18 mouse cellular contexts compared by ENCODE assay signal in genomic region chr13:51968103-51968502, GRCm38 (mm10).
DNase-seq lines count a peak whose midpoint lies in the region; ATAC-seq and TF ChIP-seq lines count a peak whose summit lies in the region.
"Had no signal": no experiment of that assay in that cellular context is flagged by ENCODE, and none has a peak within 500 bp of the region (broad histone marks: within the 10 kb centered on the region; RNA-seq: fewer than 3 reads in every experiment).

No protein-coding gene starts in this region.

- peaks cover 41% of the 10 kb centered on the region for H3K4me1 ChIP-seq in intestine, embryonic 15.5 days (replicated peaks)
- peaks cover 33% of the 10 kb centered on the region for H3K4me1 ChIP-seq in intestine, embryonic 16.5 days (ENCODE audit: control insufficient read depth, insufficient read depth, low read length)
- H3K4me1 ChIP-seq in embryonic fibroblast, embryonic 13.5 days (ENCODE audit: control insufficient read depth, insufficient read depth, low read length) = peaks cover 44% of the 10 kb centered on the region
- H3K4me1 ChIP-seq in stomach, embryonic 15.5 days = peaks cover 40% of the 10 kb centered on the region
- H3K4me1 ChIP-seq in neural tube, embryonic 15.5 days = 0 out of 2 replicates have a peak, but pooled peaks cover 5% of the 10 kb centered on the region
- no peaks in the 10 kb centered on the region for H3K4me1 ChIP-seq in hindbrain, embryonic 14.5 days (replicated peaks; ENCODE audit: control insufficient read depth, insufficient read depth, low read length)

- TF ChIP-seq CTCF in embryonic fibroblast, embryonic 13.5 days (IDR thresholded peaks at IDR 0.05; ENCODE audit: borderline replicate concordance, insufficient read depth, low read length) = no peak

- H3K4me3 ChIP-seq in intestine, embryonic 15.5 days (replicated peaks) = no peak overlapping the region
- no peak overlapping the region for H3K4me3 ChIP-seq in intestine, embryonic 16.5 days (ENCODE audit: low read length)
- H3K4me3 ChIP-seq in embryonic fibroblast, embryonic 13.5 days (ENCODE audit: insufficient read depth, low read length) = no peak overlapping the region
- H3K4me3 ChIP-seq in stomach, embryonic 15.5 days (replicated peaks) = no peak overlapping the region
- H3K4me3 ChIP-seq in neural tube, embryonic 15.5 days (replicated peaks) = no peak overlapping the region
- no peak overlapping the region for H3K4me3 ChIP-seq in hindbrain, embryonic 14.5 days (replicated peaks; ENCODE audit: low read length)
- H3K4me3 ChIP-seq: embryonic facial prominence, embryonic 13.5 days; forebrain, embryonic 13.5 days; hindbrain, embryonic 13.5 days had no signal

- 57% methylated on average over 6 of the region's 6 CpGs for WGBS in intestine, embryonic 15.5 days
- WGBS in intestine, embryonic 16.5 days = 59% methylated on average over 6 of the region's 6 CpGs
- 65% methylated on average over 6 of the region's 6 CpGs for WGBS in stomach, embryonic 15.5 days
- 89% methylated on average over 6 of the region's 6 CpGs for WGBS in neural tube, embryonic 15.5 days
- WGBS in hindbrain, embryonic 14.5 days = 89% methylated on average over 6 of the region's 6 CpGs

- no peak for ATAC-seq in intestine, embryonic 15.5 days
- no peak for ATAC-seq in intestine, embryonic 16.5 days
- ATAC-seq in stomach, embryonic 15.5 days (ENCODE audit: insufficient read depth, low FRiP score, low read depth) = no peak
- ATAC-seq in neural tube, embryonic 15.5 days (ENCODE audit: low FRiP score) = no peak
- no peak for ATAC-seq in hindbrain, embryonic 14.5 days (ENCODE audit: low FRiP score)
- ATAC-seq: forebrain, embryonic 13.5 days; forebrain, postnatal 0 days had no signal

- peak; percentile 52 for DNase-seq in lung, postnatal 25 days (ENCODE audit: low spot score)
- no peak for DNase-seq in lung, adult 18-20 months
- no peak for DNase-seq in hindbrain, embryonic 14.5 days (ENCODE audit: low spot score)
- DNase-seq: cerebellum, adult 18-20 months; cerebellum, adult 9-11 months; cerebellum, postnatal 36 days; forebrain, postnatal 0 days; gastrocnemius, postnatal 25 days; heart, adult 11 months had no signal

- H3K9me3 ChIP-seq in intestine, embryonic 15.5 days = no peaks in the 10 kb centered on the region
- H3K9me3 ChIP-seq in intestine, embryonic 16.5 days (ENCODE audit: control insufficient read depth, low read length) = no peaks in the 10 kb centered on the region
- no peaks in the 10 kb centered on the region for H3K9me3 ChIP-seq in stomach, embryonic 15.5 days
- H3K9me3 ChIP-seq in neural tube, embryonic 15.5 days (replicated peaks) = no peaks in the 10 kb centered on the region
- H3K9me3 ChIP-seq in hindbrain, embryonic 14.5 days (ENCODE audit: control insufficient read depth, low read length) = no peaks in the 10 kb centered on the region
- H3K9me3 ChIP-seq: embryonic facial prominence, embryonic 13.5 days; forebrain, embryonic 13.5 days; hindbrain, embryonic 13.5 days had no signal

- H3K27me3 ChIP-seq in intestine, embryonic 15.5 days (replicated peaks) = no peaks in the 10 kb centered on the region
- no peaks in the 10 kb centered on the region for H3K27me3 ChIP-seq in intestine, embryonic 16.5 days (replicated peaks; ENCODE audit: control insufficient read depth, insufficient read depth, low read length)
- no peaks in the 10 kb centered on the region for H3K27me3 ChIP-seq in stomach, embryonic 15.5 days (replicated peaks)
- H3K27me3 ChIP-seq in neural tube, embryonic 15.5 days (replicated peaks) = no peaks in the 10 kb centered on the region
- no peaks in the 10 kb centered on the region for H3K27me3 ChIP-seq in hindbrain, embryonic 14.5 days (ENCODE audit: control insufficient read depth, insufficient read depth, low read length)
- H3K27me3 ChIP-seq: CH12.LX; embryonic facial prominence, embryonic 13.5 days; forebrain, embryonic 13.5 days had no signal

- no peak for TF ChIP-seq POLR2A in embryonic fibroblast, embryonic 13.5 days (IDR thresholded peaks at IDR 0.05; ENCODE audit: low read depth, low read length)

- H3K4me2 ChIP-seq in intestine, embryonic 15.5 days (replicated peaks) = no peak overlapping the region
- no peak overlapping the region for H3K4me2 ChIP-seq in intestine, embryonic 16.5 days (ENCODE audit: low read depth, low read length)
- H3K4me2 ChIP-seq in stomach, embryonic 15.5 days = no peak overlapping the region
- no peak overlapping the region for H3K4me2 ChIP-seq in neural tube, embryonic 15.5 days
- H3K4me2 ChIP-seq in hindbrain, embryonic 14.5 days (replicated peaks) = no peak overlapping the region
- H3K4me2 ChIP-seq: embryonic facial prominence, embryonic 13.5 days; forebrain, embryonic 13.5 days; hindbrain, embryonic 13.5 days had no signal

- H3K9ac ChIP-seq in intestine, embryonic 15.5 days = no peak overlapping the region
- no peak overlapping the region for H3K9ac ChIP-seq in intestine, embryonic 16.5 days (ENCODE audit: low read depth, low read length)
- no peak overlapping the region for H3K9ac ChIP-seq in stomach, embryonic 15.5 days
- no peak overlapping the region for H3K9ac ChIP-seq in neural tube, embryonic 15.5 days (replicated peaks)
- H3K9ac ChIP-seq in hindbrain, embryonic 14.5 days = no peak overlapping the region
- H3K9ac ChIP-seq: embryonic facial prominence, embryonic 13.5 days; forebrain, embryonic 13.5 days; forebrain, postnatal 0 days; hindbrain, embryonic 13.5 days had no signal

- no peaks in the 10 kb centered on the region for H3K36me3 ChIP-seq in intestine, embryonic 15.5 days
- H3K36me3 ChIP-seq in intestine, embryonic 16.5 days (ENCODE audit: control insufficient read depth, insufficient read depth, low read length) = no peaks in the 10 kb centered on the region
- no peaks in the 10 kb centered on the region for H3K36me3 ChIP-seq in stomach, embryonic 15.5 days
- H3K36me3 ChIP-seq in neural tube, embryonic 15.5 days = no peaks in the 10 kb centered on the region
- no peaks in the 10 kb centered on the region for H3K36me3 ChIP-seq in hindbrain, embryonic 14.5 days (replicated peaks; ENCODE audit: control insufficient read depth, insufficient read depth)
- H3K36me3 ChIP-seq: embryonic facial prominence, embryonic 13.5 days; hindbrain, embryonic 13.5 days had no signal

- H3K27ac ChIP-seq in intestine, embryonic 15.5 days = 0 out of 2 replicates have a peak overlapping the region, but pooled peaks have one; percentile 1
- no peak overlapping the region for H3K27ac ChIP-seq in intestine, embryonic 16.5 days (ENCODE audit: low read length)
- H3K27ac ChIP-seq in embryonic fibroblast, embryonic 13.5 days (ENCODE audit: insufficient read depth, low read length) = peak overlapping the region; percentile 85
- H3K27ac ChIP-seq in stomach, embryonic 15.5 days = 0 out of 2 replicates have a peak overlapping the region, but pooled peaks have one; percentile 24
- H3K27ac ChIP-seq in neural tube, embryonic 15.5 days (replicated peaks) = no peak overlapping the region
- no peak overlapping the region for H3K27ac ChIP-seq in hindbrain, embryonic 14.5 days
- H3K27ac ChIP-seq: embryonic facial prominence, embryonic 13.5 days; forebrain, embryonic 13.5 days; hindbrain, embryonic 13.5 days had no signal

Comparison
In these comparisons a context has a peak if more than half of its experiments do, and no peak if none do; other contexts are left out.
1. H3K27ac ChIP-seq: peak in intestine, embryonic 15.5 days (single experiment), embryonic fibroblast, embryonic 13.5 days (single experiment) and stomach, embryonic 15.5 days (single experiment); none in intestine, embryonic 16.5 days (single experiment), neural tube, embryonic 15.5 days (single experiment) and hindbrain, embryonic 14.5 days (single experiment).